Mouse (Mus musculus) olfactory bulb, adult 2 months (tissue): ENCODE data around the gene Dnmt3a. TPM values are rescaled to one million over a fixed set of nuclear protein-coding genes. Genes with fewer than 3 reads are reported as not detected.

Experiments
- H3K27ac ChIP-seq: fragments of 200-500 bp; 2 replicates; pipeline ENCODE4 v1.5.1; 2012; ENCODE audit warnings: low read depth, low read length; ENCODE audit not compliant: insufficient read depth
- H3K4me1 ChIP-seq: fragments of 200-500 bp; 2 replicates; pipeline ENCODE4 v1.6.1; 2012; ENCODE audit warnings: low read length; ENCODE audit not compliant: control insufficient read depth, insufficient read depth
- H3K4me3 ChIP-seq: fragments of 200-500 bp; 2 replicates; pipeline ENCODE4 v1.5.1; 2012; ENCODE audit warnings: mild to moderate bottlenecking, low read depth, low read length, moderate library complexity; ENCODE audit not compliant: insufficient read depth
- CTCF ChIP-seq: fragments of 200-500 bp; IDR thresholded peaks from 2 replicates; pipeline ENCODE4 v1.5.1; 2012; ENCODE audit warnings: low read depth, mild to moderate bottlenecking, low read length, moderate library complexity; ENCODE audit not compliant: insufficient read depth
- POLR2A ChIP-seq: fragments of 200-500 bp; IDR thresholded peaks from 2 replicates; pipeline ENCODE4 v1.6.1; 2012; ENCODE audit warnings: mild to moderate bottlenecking, low read depth, low read length, moderate library complexity; ENCODE audit not compliant: insufficient read depth
- WGBS: fragments of 180-500 bp; shearing (Covaris S2); methylation state at CpG from one replicate; pipeline ENCODE4 v1.1.7; 2018; 5-methylcytosine and 5-hydroxymethylcytosine counted together
- polyA plus RNA-seq: library from polyadenylated mRNA; stranded (reverse); fragments of >200 nt; gene quantifications from 2 replicates; pipeline ENCODE4 v1.2.4, GENCODE M21; 2012; ENCODE audit warnings: low replicate concordance; ENCODE audit not compliant: missing spikeins, insufficient read depth, insufficient read length

Gene Dnmt3a
- polyA plus RNA-seq, 1 experiment, result not detected

GRCm38 (mm10) chr12:3792248-3792647, 13.6 kb upstream of the Dnmt3a start:
- Histone ChIP-seq H3K4me1 (peaks cover 11% of the 10 kb centered on the region), H3K27ac (no peak overlapping the region), H3K4me3 (peak overlapping the region; percentile 41; the same call in 1 of the 2 replicates)
- 27% methylated on average over 8 of the region's 8 CpGs for WGBS
- TF ChIP-seq CTCF, result no peak
- no peak for TF ChIP-seq POLR2A

- TF ChIP-seq CTCF, result no peak
- no peak for TF ChIP-seq POLR2A
- 61% methylated on average over 4 of the region's 4 CpGs for WGBS
- H3K4me3 ChIP-seq, result no peak overlapping the region
Observed at GRCm38 (mm10) chr12:3795569-3795968, 10.2 kb upstream of the Dnmt3a start.

GRCm38 (mm10) chr12:3799551-3799950, 6.3 kb upstream of the Dnmt3a start:
- 89% methylated on average over 1 of the region's 1 CpGs for WGBS
- Histone ChIP-seq H3K4me3 (no peak overlapping the region), H3K27ac (no peak overlapping the region), H3K4me1 (no peaks in the 10 kb centered on the region)
- TF ChIP-seq POLR2A (no peak), CTCF (no peak)

More at GRCm38 (mm10) chr12:3795569-3795968, 10.2 kb upstream of the Dnmt3a start:
- H3K4me1 ChIP-seq, result peaks cover 5% of the 10 kb centered on the region
- H3K27ac ChIP-seq, result no peak overlapping the region

GRCm38 (mm10) chr12:3806271-3806684, 471 bp downstream of the Dnmt3a start:
- H3K27ac ChIP-seq, result peak overlapping the region; percentile 85
- under 1% methylated on average over 40 of the region's 41 CpGs for WGBS
- H3K4me3 ChIP-seq, result peak overlapping the region; percentile 86
- TF ChIP-seq CTCF (peak; percentile 60; the same call in 1 of the 2 replicates), POLR2A (no peak)
- H3K4me1 ChIP-seq, result peaks cover 34% of the 10 kb centered on the region

GRCm38 (mm10) chr12:3806703-3807547, 1.1 kb downstream of the Dnmt3a start:
- TF ChIP-seq POLR2A (no peak), CTCF (no peak)
- Histone ChIP-seq H3K4me3 (peak overlapping the region; percentile 86), H3K4me1 (peaks cover 38% of the 10 kb centered on the region), H3K27ac (peak overlapping the region; percentile 85)
- WGBS, result 1% methylated on average over 87 of the region's 141 CpGs

GRCm38 (mm10) chr12:3807548-3808395, 2.0 kb downstream of the Dnmt3a start:
- peaks cover 44% of the 10 kb centered on the region for H3K4me1 ChIP-seq
- peak overlapping the region; percentile 98 for H3K27ac ChIP-seq
- WGBS, result under 1% methylated on average over 81 of the region's 105 CpGs
- H3K4me3 ChIP-seq, result peak overlapping the region; percentile 86
- TF ChIP-seq CTCF, result no peak
- no peak for TF ChIP-seq POLR2A

GRCm38 (mm10) chr12:3808396-3808981, 2.7 kb downstream of the Dnmt3a start:
- Histone ChIP-seq H3K4me3 (peak overlapping the region; percentile 86), H3K27ac (peak overlapping the region; percentile 98), H3K4me1 (peaks cover 47% of the 10 kb centered on the region)
- TF ChIP-seq CTCF (no peak), POLR2A (no peak)
- 4% methylated on average over 10 of the region's 10 CpGs for WGBS

GRCm38 (mm10) chr12:3809520-3810180, 3.8 kb downstream of the Dnmt3a start:
- no peak overlapping the region for H3K4me3 ChIP-seq
- no peak for TF ChIP-seq CTCF
- peak overlapping the region; percentile 26; the same call in 1 of the 2 replicates for H3K27ac ChIP-seq
- 45% methylated on average over 7 of the region's 7 CpGs for WGBS
- peaks cover 51% of the 10 kb centered on the region for H3K4me1 ChIP-seq
